Mouse (Mus musculus): Measurements from ENCODE around the gene Glo1.

DNA sequence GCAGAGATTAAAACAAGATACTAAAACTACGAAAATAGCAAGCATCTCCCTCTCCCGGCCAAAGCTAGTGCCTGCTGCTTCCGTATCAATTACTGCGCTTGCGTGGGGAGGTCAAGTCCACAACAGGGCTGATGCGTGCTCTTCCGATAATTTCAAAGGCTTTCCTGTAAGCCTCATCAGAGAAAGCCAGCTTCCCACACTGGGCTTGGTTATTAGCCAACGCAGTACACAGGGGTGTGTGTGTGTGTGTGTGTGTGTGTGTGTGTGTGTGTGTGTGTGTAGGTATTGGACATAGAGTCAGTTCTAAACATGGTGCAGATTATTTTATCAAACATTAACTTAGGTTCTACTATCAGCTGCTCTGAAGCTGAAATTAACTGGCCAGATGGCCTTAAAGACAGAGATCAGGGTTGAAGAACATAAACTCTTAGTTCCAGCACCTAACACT lies 20.0 kb downstream of the Glo1 start:
- no peak for TF ChIP-seq CTCF (IDR thresholded peaks at IDR 0.05; ENCODE audit: control insufficient read depth, insufficient read depth, low read length)
- no peak for TF ChIP-seq POLR2A (IDR thresholded peaks at IDR 0.05; ENCODE audit: borderline replicate concordance, control insufficient read depth, low read depth, low read length)

Measured in bone marrow, adult 2 months (tissue).